Mouse (Mus musculus) thymus, adult 2 months (tissue): ENCODE measurements around the gene Gm9508. TPM values are rescaled to one million over a fixed set of nuclear protein-coding genes. Genes with fewer than 3 reads are reported as not detected.

Experiments
- DNase-seq: peaks from one replicate; pipeline ENCODE4 v3.0.0; 2021
- H3K27ac ChIP-seq: fragments of 200-500 bp; 2 replicates; pipeline ENCODE4 v1.5.1; 2012; ENCODE audit warnings: low read length, control low read depth; ENCODE audit not compliant: control insufficient read depth, insufficient read depth
- H3K27me3 ChIP-seq: fragments of 200-500 bp; 2 replicates; pipeline ENCODE4 v1.6.1; 2012; ENCODE audit warnings: mild to moderate bottlenecking, low read length, moderate library complexity, mixed read lengths; ENCODE audit not compliant: control insufficient read depth, insufficient read depth
- H3K36me3 ChIP-seq: fragments of 200-500 bp; 2 replicates; pipeline ENCODE4 v1.6.1; 2012; ENCODE audit warnings: mild to moderate bottlenecking, low read length, moderate library complexity; ENCODE audit not compliant: control insufficient read depth, insufficient read depth
- H3K4me1 ChIP-seq: fragments of 200-500 bp; replicated peaks from 2 replicates; pipeline ENCODE4 v1.6.1; 2012; ENCODE audit warnings: low read length; ENCODE audit not compliant: control insufficient read depth, insufficient read depth
- H3K4me3 ChIP-seq: fragments of 200-500 bp; 2 replicates; pipeline ENCODE4 v1.5.1; 2012; ENCODE audit warnings: mild to moderate bottlenecking, low read length, control low read depth, moderate library complexity; ENCODE audit not compliant: control insufficient read depth, insufficient read depth
- CTCF ChIP-seq: fragments of 200-500 bp; IDR thresholded peaks from 2 replicates; pipeline ENCODE4 v1.5.1; 2012; ENCODE audit warnings: mild to moderate bottlenecking, control low read depth, low read length, moderate library complexity, borderline replicate concordance; ENCODE audit not compliant: control insufficient read depth, poor library complexity, insufficient read depth; ENCODE audit errors: extremely low read depth
- POLR2A ChIP-seq: fragments of 200-500 bp; IDR thresholded peaks from 2 replicates; pipeline ENCODE4 v1.6.1; 2012; ENCODE audit warnings: mild to moderate bottlenecking, low read length, control low read depth, moderate library complexity; ENCODE audit not compliant: control insufficient read depth, poor library complexity, insufficient read depth; ENCODE audit errors: extremely low read depth
- WGBS: fragments of 180-500 bp; shearing (Covaris S2); methylation state at CpG from one replicate; pipeline ENCODE4 v1.1.7; 2018; 5-methylcytosine and 5-hydroxymethylcytosine counted together
- polyA plus RNA-seq: library from polyadenylated mRNA; depleted of rRNA; stranded (reverse); fragments of >200 nt; gene quantifications from 2 replicates; pipeline ENCODE4 v1.2.3, GENCODE M21; 2012

Gm9508 gene
- polyA plus RNA-seq, 1 experiment: not detected

GRCm38 (mm10) chr10:77671519-77671918, 25.5 kb downstream of the Gm9508 start:
- 59% methylated on average over 4 of the region's 4 CpGs for WGBS
- no peaks in the 10 kb centered on the region; the same call in 1 of the 2 replicates for H3K27me3 ChIP-seq
- no peak for DNase-seq

DNA sequence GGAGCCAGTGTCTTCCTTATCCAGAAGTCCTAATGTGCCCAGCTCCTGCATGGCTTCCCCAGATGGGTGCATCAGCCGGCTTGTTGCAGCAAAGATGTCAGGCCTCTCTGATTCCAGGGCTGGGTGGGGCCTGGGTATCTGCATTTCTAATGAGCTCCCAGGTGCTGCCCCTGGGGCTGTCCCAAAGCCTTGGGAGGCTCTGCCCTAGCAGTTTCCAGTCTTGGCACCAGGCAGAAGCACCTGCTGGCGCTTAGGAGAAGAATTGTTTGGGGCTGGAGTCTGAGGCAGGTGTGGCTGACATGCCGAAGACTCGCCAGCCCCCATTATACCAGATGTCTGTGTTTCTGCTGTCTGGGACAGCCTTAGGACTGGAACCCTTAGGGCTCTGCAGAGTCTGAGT, 26.3 kb downstream of the Gm9508 start:
- 87% methylated on average over 4 of the region's 4 CpGs for WGBS
- no peak for TF ChIP-seq POLR2A
- no peak for TF ChIP-seq CTCF
- Histone ChIP-seq H3K27ac (no peak overlapping the region), H3K4me3 (no peak overlapping the region), H3K4me1 (peaks cover 23% of the 10 kb centered on the region), H3K36me3 (no peaks in the 10 kb centered on the region), H3K27me3 (no peaks in the 10 kb centered on the region)
- DNase-seq: no peak

More at GRCm38 (mm10) chr10:77671519-77671918, 25.5 kb downstream of the Gm9508 start:
- Histone ChIP-seq H3K4me3 (no peak overlapping the region), H3K4me1 (peaks cover 21% of the 10 kb centered on the region), H3K27ac (no peak overlapping the region), H3K36me3 (no peaks in the 10 kb centered on the region)
- TF ChIP-seq POLR2A (no peak), CTCF (no peak)

- Histone ChIP-seq H3K27ac (no peak overlapping the region), H3K27me3 (no peaks in the 10 kb centered on the region), H3K36me3 (no peaks in the 10 kb centered on the region), H3K4me1 (peaks cover 8% of the 10 kb centered on the region), H3K4me3 (no peak overlapping the region)
- 73% methylated on average over 4 of the region's 4 CpGs for WGBS
- TF ChIP-seq CTCF (no peak), POLR2A (no peak)
- no peak for DNase-seq
These were observed 29.6 kb downstream of the Gm9508 start for GRCm38 (mm10) chr10:77667402-77667801.

DNA sequence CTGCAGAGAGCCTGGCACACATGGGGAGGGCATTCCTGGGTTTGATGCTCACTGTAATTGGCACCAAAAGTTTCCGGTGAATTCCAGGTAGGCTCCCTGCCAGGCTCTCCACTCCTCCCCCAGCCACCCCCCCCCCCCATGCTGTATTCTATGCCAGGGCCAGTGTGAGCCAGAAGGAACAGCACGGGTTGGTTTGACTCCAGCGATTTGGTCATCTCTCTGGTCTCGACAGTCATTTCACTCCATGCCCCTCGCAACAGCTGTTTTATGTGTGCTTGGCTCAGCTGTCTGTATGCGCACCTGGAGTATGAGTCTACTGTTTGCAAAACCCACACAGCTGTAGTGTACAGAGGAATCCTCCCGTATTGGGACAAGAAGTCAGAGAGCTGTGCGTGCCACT, 30.7 kb downstream of the Gm9508 start:
- TF ChIP-seq CTCF (no peak), POLR2A (no peak)
- peak; percentile 24 for DNase-seq
- Histone ChIP-seq H3K27ac (no peak overlapping the region), H3K27me3 (no peaks in the 10 kb centered on the region), H3K4me1 (peaks cover 8% of the 10 kb centered on the region), H3K36me3 (no peaks in the 10 kb centered on the region), H3K4me3 (no peak overlapping the region)
- WGBS: 66% methylated on average over 8 of the region's 8 CpGs

DNA sequence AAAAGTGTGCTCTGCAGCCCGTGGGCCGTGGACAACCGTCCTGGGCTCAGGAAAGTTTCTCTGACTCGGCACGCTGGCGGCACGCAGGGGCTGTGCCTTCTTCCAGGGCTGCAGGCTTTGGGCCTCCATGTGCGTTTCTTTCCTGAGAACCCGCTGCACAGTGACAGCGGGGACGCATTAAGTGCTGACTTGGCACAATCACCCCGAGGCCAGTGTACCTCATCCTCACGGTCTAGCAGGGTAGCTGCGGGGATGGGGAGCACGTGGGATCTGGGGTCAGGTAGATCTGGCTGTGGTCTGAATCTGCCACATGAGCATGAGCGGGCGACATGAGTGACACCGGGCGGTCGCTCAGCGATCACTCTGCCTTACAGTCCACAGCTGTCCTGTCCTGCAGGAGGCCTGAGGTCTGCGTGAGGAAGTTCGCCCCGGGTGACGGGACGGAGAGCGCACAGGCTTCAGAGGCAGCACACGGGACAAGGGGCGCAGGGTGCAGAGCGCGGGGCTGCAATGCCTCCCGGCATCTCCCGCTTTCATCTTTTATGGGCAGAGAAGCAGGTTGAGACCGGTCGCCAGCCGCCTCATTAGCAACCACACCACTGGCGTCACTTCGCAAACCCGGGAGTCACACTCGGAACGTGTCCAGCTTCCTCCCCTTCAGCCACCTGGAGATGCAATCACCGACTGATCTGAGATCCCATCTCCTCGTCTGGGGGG, 32.9 kb downstream of the Gm9508 start:
- Histone ChIP-seq H3K4me1 (peaks cover 8% of the 10 kb centered on the region), H3K27me3 (no peaks in the 10 kb centered on the region), H3K4me3 (no peak overlapping the region), H3K36me3 (no peaks in the 10 kb centered on the region), H3K27ac (no peak overlapping the region)
- WGBS: 57% methylated on average over 43 of the region's 43 CpGs
- TF ChIP-seq POLR2A (no peak), CTCF (no peak)
- no peak for DNase-seq

GRCm38 (mm10) chr10:77658286-77658994, 38.6 kb downstream of the Gm9508 start:
- no peaks in the 10 kb centered on the region for H3K4me1 ChIP-seq
- DNase-seq: no peak
- H3K27me3 ChIP-seq: no peaks in the 10 kb centered on the region
- no peak for TF ChIP-seq POLR2A
- no peak for TF ChIP-seq CTCF
- H3K27ac ChIP-seq: no peak overlapping the region
- no peak overlapping the region for H3K4me3 ChIP-seq
- 80% methylated on average over 15 of the region's 15 CpGs for WGBS
- H3K36me3 ChIP-seq: no peaks in the 10 kb centered on the region
